Mouse (Mus musculus) myocyte (in vitro differentiated cells): ENCODE measurements around the gene Dars2. TPM values are rescaled to one million over a fixed set of nuclear protein-coding genes. Genes with fewer than 3 reads are reported as not detected.
A peak's percentile ranks its signal among the peaks of the same experiment; 100 is the strongest.

ENCODE experiments used
- H3K27me3 ChIP-seq: one replicate; pipeline ENCODE4 v1.6.1; 2011; ENCODE audit not compliant: control insufficient read depth, insufficient read depth, insufficient read length
- H3K36me3 ChIP-seq: one replicate; pipeline ENCODE4 v1.6.1; 2011; ENCODE audit not compliant: control insufficient read depth, insufficient read depth
- H3K4me2 ChIP-seq: one replicate; pipeline ENCODE4 v1.6.1; 2011; ENCODE audit warnings: low read depth, control low read depth
- H3K4me3 ChIP-seq: one replicate; pipeline ENCODE4 v1.5.1; 2011; ENCODE audit warnings: mild to moderate bottlenecking, control low read depth, moderate library complexity
- H3K79me2 ChIP-seq: one replicate; pipeline ENCODE4 v1.6.1; 2011; ENCODE audit not compliant: control insufficient read depth, insufficient read depth
- H3ac ChIP-seq: one replicate; pipeline ENCODE4 v1.6.1; 2011; ENCODE audit not compliant: control insufficient read depth, insufficient read length
- CEBPB ChIP-seq: IDR thresholded peaks from 2 replicates; pipeline ENCODE4 v1.6.1; 2011; ENCODE audit warnings: mild to moderate bottlenecking, moderate library complexity; ENCODE audit not compliant: poor library complexity, insufficient read depth, severe bottlenecking
- E2F4 ChIP-seq: IDR thresholded peaks from one replicate; pipeline ENCODE4 v1.6.1; 2011; ENCODE audit warnings: mild to moderate bottlenecking, control low read depth, moderate library complexity; ENCODE audit not compliant: insufficient read depth
- MAX ChIP-seq: IDR thresholded peaks from one replicate; pipeline ENCODE4 v1.6.1; 2011; ENCODE audit warnings: low read depth, mild to moderate bottlenecking, control low read depth
- MYOD1 ChIP-seq, 3 experiments: IDR thresholded peaks; one replicate each; pipeline ENCODE4 v1.6.1; 2011; ENCODE audit warnings: control low read depth in 2 of 3, low read depth in 2 of 3, mild to moderate bottlenecking in 2 of 3, moderate library complexity in 1 of 3; ENCODE audit not compliant: insufficient read length in 2 of 3, control insufficient read depth in 1 of 3
- MYOG ChIP-seq, 3 experiments: IDR thresholded peaks; one replicate each; pipeline ENCODE4 v1.6.1; 2011; ENCODE audit warnings: control low read depth in 2 of 3, low read depth in 2 of 3, mild to moderate bottlenecking in 2 of 3; ENCODE audit not compliant: insufficient read length in 2 of 3, control insufficient read depth in 1 of 3, insufficient read depth in 1 of 3
- POLR2A ChIP-seq: IDR thresholded peaks from one replicate; pipeline ENCODE4 v1.6.1; 2011; ENCODE audit warnings: low read depth, mild to moderate bottlenecking, control low read depth, moderate library complexity; ENCODE audit not compliant: insufficient read length
- POLR2AphosphoS2 ChIP-seq: IDR thresholded peaks from one replicate; pipeline ENCODE4 v1.6.1; 2011; ENCODE audit warnings: low read depth, control low read depth; ENCODE audit not compliant: insufficient read length
- REST ChIP-seq: IDR thresholded peaks from one replicate; pipeline ENCODE4 v1.6.1; 2011; ENCODE audit warnings: mild to moderate bottlenecking, control low read depth, moderate library complexity; ENCODE audit not compliant: insufficient read depth, insufficient read length
- SRF ChIP-seq: IDR thresholded peaks from one replicate; pipeline ENCODE4 v1.6.1; 2011; ENCODE audit warnings: low read depth; ENCODE audit not compliant: control insufficient read depth, insufficient read length
- TCF12 ChIP-seq: IDR thresholded peaks from one replicate; pipeline ENCODE4 v1.6.1; 2011; ENCODE audit warnings: mild to moderate bottlenecking, control low read depth; ENCODE audit not compliant: poor library complexity, insufficient read depth, severe bottlenecking
- TCF3 ChIP-seq: IDR thresholded peaks from one replicate; pipeline ENCODE4 v1.6.1; 2011; ENCODE audit warnings: low read depth, control low read depth; ENCODE audit not compliant: insufficient read length
- USF1 ChIP-seq: IDR thresholded peaks from one replicate; pipeline ENCODE4 v1.6.1; 2011; ENCODE audit warnings: low read depth, mild to moderate bottlenecking, control low read depth, moderate library complexity
- polyA plus RNA-seq: library from polyadenylated mRNA; unstranded; fragments of >200 nt; fragmentation: generic; extraction: Trizol; gene quantifications from one replicate; pipeline ENCODE4 v1.2.1, GENCODE M21; 2012; ENCODE audit warnings: missing spikeins

The Dars2 gene
- polyA plus RNA-seq, 1 experiment = 18.1 TPM

DNA sequence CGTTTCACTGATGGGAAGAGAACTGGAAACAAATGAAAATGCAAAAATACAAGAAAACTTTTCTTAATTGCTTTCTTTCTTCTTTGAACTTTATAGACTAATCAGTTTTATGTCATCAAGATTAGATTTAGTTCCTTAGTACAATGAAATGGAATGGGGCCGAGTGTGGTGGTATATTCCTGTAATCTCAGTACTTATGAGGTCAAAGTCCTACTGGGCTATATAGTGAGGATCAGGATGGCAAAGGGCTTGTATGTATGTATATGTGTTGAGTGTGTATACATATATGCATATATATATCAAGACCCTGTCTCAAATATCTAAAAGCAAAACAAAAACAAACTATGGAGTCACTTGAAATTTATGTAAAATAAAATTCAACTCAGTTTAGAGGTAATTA, 54.1 kb downstream of the Dars2 start:
- H3ac ChIP-seq = no peak overlapping the region
- no peak overlapping the region for H3K4me3 ChIP-seq
- H3K27me3 ChIP-seq = no peaks in the 10 kb centered on the region
- peaks cover 22% of the 10 kb centered on the region for H3K36me3 ChIP-seq
- H3K4me2 ChIP-seq = no peak overlapping the region
- TF ChIP-seq MYOD1 (IDR thresholded peaks at IDR 0.05; ENCODE audit: control insufficient read depth in 1 of 3, insufficient read length in 2 of 3, low read depth in 2 of 3) = no peak
- TF ChIP-seq POLR2A = no peak
- TF ChIP-seq REST = no peak
- no peak for TF ChIP-seq USF1
- TF ChIP-seq SRF = no peak
- no peak for TF ChIP-seq TCF12
- TF ChIP-seq MYOG (IDR thresholded peaks at IDR 0.05; ENCODE audit: control insufficient read depth in 1 of 3, insufficient read depth in 1 of 3, insufficient read length in 2 of 3, low read depth in 2 of 3) = no peak
- TF ChIP-seq MAX = no peak
- no peak for TF ChIP-seq TCF3
- no peak for TF ChIP-seq POLR2AphosphoS2
- TF ChIP-seq E2F4 = no peak
- TF ChIP-seq CEBPB = no peak
- no peaks in the 10 kb centered on the region for H3K79me2 ChIP-seq

DNA sequence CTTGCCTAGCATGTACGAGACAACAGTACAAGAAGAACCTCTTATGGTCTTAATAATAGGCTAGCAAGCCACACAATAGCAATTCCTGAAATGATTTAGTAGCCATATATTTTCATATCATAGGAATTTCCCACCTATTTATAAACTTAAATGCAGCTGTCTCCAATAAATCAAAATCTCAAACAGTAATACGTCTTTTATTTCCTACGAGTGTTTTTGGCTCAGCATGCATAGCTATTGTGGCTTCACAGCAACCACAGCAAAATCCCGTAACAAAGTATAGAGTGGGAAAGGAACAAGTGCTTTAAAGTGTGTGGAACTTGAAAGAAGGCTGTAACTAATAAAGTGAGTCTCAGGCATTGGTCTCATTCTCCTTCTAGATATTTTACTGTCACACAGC, 60.0 kb downstream of the Dars2 start:
- no peak overlapping the region for H3K4me3 ChIP-seq
- H3K4me2 ChIP-seq = peak overlapping the region; percentile 57
- no peaks in the 10 kb centered on the region for H3K79me2 ChIP-seq
- TF ChIP-seq POLR2AphosphoS2 = no peak
- no peak for TF ChIP-seq USF1
- TF ChIP-seq SRF = no peak
- peak; percentile 30 to 63 (median 30) for TF ChIP-seq MYOD1 (IDR thresholded peaks at IDR 0.05; ENCODE audit: control insufficient read depth in 1 of 3, insufficient read length in 2 of 3, low read depth in 2 of 3)
- TF ChIP-seq TCF12 = no peak
- TF ChIP-seq POLR2A = no peak
- TF ChIP-seq MYOG (IDR thresholded peaks at IDR 0.05; ENCODE audit: control insufficient read depth in 1 of 3, insufficient read depth in 1 of 3, insufficient read length in 2 of 3, low read depth in 2 of 3) = peak in 1 of 3 experiments; percentile 24
- TF ChIP-seq CEBPB = no peak
- no peak overlapping the region for H3ac ChIP-seq
- no peaks in the 10 kb centered on the region for H3K27me3 ChIP-seq
- H3K36me3 ChIP-seq = no peaks in the 10 kb centered on the region

DNA sequence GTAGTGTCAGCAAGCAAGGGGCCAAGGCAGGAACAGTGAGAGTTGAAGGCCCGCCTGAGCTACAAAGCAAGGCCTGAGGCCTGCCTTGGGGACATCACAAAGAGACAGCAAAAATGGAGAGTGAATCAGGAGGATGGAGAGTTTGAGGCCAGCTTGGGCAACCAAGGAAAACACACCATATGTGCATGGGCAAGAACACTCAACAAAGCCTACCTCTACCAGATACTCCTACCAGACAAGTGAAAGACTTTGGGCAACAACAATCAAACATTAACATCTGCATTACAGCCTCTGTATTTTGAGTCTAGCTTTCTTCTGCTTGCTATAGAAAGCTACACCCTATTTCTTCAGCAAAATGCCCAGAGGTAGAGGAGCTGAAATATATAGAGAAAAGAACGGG, 62.4 kb downstream of the Dars2 start:
- no peak overlapping the region for H3K4me2 ChIP-seq
- TF ChIP-seq MAX (no peak), POLR2AphosphoS2 (no peak), REST (no peak), TCF12 (no peak), MYOD1 (IDR thresholded peaks at IDR 0.05; ENCODE audit: control insufficient read depth in 1 of 3, insufficient read length in 2 of 3, low read depth in 2 of 3) (no peak), USF1 (no peak), SRF (no peak), POLR2A (no peak), E2F4 (no peak), MYOG (IDR thresholded peaks at IDR 0.05; ENCODE audit: control insufficient read depth in 1 of 3, insufficient read depth in 1 of 3, insufficient read length in 2 of 3, low read depth in 2 of 3) (no peak), CEBPB (no peak), TCF3 (no peak)
- H3K36me3 ChIP-seq = no peaks in the 10 kb centered on the region
- no peak overlapping the region for H3ac ChIP-seq
- H3K27me3 ChIP-seq = no peaks in the 10 kb centered on the region
- no peak overlapping the region for H3K4me3 ChIP-seq
- no peaks in the 10 kb centered on the region for H3K79me2 ChIP-seq

DNA sequence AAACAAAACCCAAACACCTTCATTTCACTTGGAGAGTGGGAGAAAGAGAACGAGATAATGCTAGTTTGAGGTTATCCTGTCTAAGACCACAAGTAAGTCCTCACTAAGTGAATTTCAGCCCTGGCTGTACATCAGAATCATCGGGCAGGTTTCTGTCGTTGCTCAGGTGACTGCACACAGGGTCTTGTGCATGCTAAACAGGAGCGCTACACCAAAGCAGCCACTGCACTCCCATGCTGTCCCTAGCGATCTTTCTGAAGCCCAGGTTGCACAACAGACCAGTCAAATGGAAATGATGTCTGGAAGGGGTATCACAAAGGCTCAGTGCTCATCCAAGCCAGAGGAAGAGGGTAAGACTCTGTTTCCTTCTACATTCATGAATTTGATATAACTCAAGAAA, 64.0 kb downstream of the Dars2 start:
- no peaks in the 10 kb centered on the region for H3K36me3 ChIP-seq
- no peak overlapping the region for H3K4me2 ChIP-seq
- H3K27me3 ChIP-seq = no peaks in the 10 kb centered on the region
- H3K4me3 ChIP-seq = no peak overlapping the region
- TF ChIP-seq MYOG (IDR thresholded peaks at IDR 0.05; ENCODE audit: control insufficient read depth in 1 of 3, insufficient read depth in 1 of 3, insufficient read length in 2 of 3, low read depth in 2 of 3) (no peak), REST (no peak), TCF12 (no peak), USF1 (no peak), CEBPB (no peak), TCF3 (no peak), E2F4 (no peak), POLR2AphosphoS2 (no peak), SRF (no peak), POLR2A (no peak), MYOD1 (IDR thresholded peaks at IDR 0.05; ENCODE audit: control insufficient read depth in 1 of 3, insufficient read length in 2 of 3, low read depth in 2 of 3) (no peak), MAX (no peak)
- no peaks in the 10 kb centered on the region for H3K79me2 ChIP-seq
- no peak overlapping the region for H3ac ChIP-seq

DNA sequence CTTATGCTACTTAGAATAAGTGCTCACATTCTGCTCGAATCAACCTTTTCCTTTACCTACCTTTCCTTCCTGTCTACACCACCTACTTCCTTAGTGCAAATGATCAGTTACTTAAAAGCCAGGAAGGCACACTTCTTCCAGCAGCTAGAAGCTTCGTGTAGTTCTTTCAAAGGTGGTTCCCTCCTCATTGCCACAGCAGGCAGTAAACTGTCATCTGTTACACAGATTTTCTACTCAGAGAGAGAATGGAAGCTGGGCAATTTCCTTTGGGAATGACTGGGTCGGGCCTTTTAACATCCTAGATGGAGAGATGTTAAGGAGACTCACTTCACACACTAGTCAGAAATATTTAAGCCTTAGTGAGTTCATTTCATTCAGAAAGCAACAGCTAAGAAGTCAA, 64.9 kb downstream of the Dars2 start:
- Histone ChIP-seq H3K27me3 (no peaks in the 10 kb centered on the region), H3K4me3 (no peak overlapping the region), H3K36me3 (no peaks in the 10 kb centered on the region), H3K79me2 (no peaks in the 10 kb centered on the region), H3K4me2 (no peak overlapping the region), H3ac (no peak overlapping the region)
- TF ChIP-seq SRF (no peak), CEBPB (no peak), MAX (no peak), TCF3 (no peak), USF1 (no peak), MYOD1 (IDR thresholded peaks at IDR 0.05; ENCODE audit: control insufficient read depth in 1 of 3, insufficient read length in 2 of 3, low read depth in 2 of 3) (no peak), E2F4 (no peak), TCF12 (no peak), MYOG (IDR thresholded peaks at IDR 0.05; ENCODE audit: control insufficient read depth in 1 of 3, insufficient read depth in 1 of 3, insufficient read length in 2 of 3, low read depth in 2 of 3) (no peak), POLR2A (no peak), POLR2AphosphoS2 (no peak), REST (no peak)
